Mouse (Mus musculus) hindbrain, embryonic 14.5 days (tissue): ENCODE results near the gene Tacc2. TPM values are rescaled to one million over a fixed set of nuclear protein-coding genes. Genes with fewer than 3 reads are reported as not detected.
A peak's percentile ranks its signal among the peaks of the same experiment; 100 is the strongest.

Experiments used
- ATAC-seq: fragments of 200-750 bp; cut with Nextera tagmentation; 2 replicates; pipeline ENCODE4 v1.8.0; 2017; ENCODE audit warnings: moderate number of reproducible peaks, mild to moderate bottlenecking, moderate TSS enrichment, moderate library complexity; ENCODE audit not compliant: low FRiP score
- DNase-seq: peaks from one replicate; pipeline ENCODE4 v3.0.0-alpha.2; 2015; ENCODE audit warnings: low spot score
- H3K27ac ChIP-seq: fragments of 300-500 bp; sonication (generic); 2 replicates; pipeline ENCODE4 v1.5.1; 2014; ENCODE audit warnings: mild to moderate bottlenecking, moderate library complexity
- H3K27me3 ChIP-seq: fragments of 300-500 bp; sonication (generic); 2 replicates; pipeline ENCODE4 v1.6.1; 2014; ENCODE audit warnings: mild to moderate bottlenecking, low read length, mixed read lengths; ENCODE audit not compliant: control insufficient read depth, insufficient read depth
- H3K36me3 ChIP-seq: fragments of 300-500 bp; sonication (generic); replicated peaks from 2 replicates; pipeline ENCODE4 v1.6.1; 2014; ENCODE audit not compliant: control insufficient read depth, insufficient read depth
- H3K4me1 ChIP-seq: fragments of 300-500 bp; sonication (generic); replicated peaks from 2 replicates; pipeline ENCODE4 v1.6.1; 2014; ENCODE audit warnings: antibody characterized with exemption, low read length, mixed read lengths; ENCODE audit not compliant: control insufficient read depth, insufficient read depth
- H3K4me2 ChIP-seq: fragments of 300-500 bp; sonication (generic); replicated peaks from 2 replicates; pipeline ENCODE4 v1.6.1; 2014; ENCODE audit warnings: mild to moderate bottlenecking, moderate library complexity
- H3K4me3 ChIP-seq: fragments of 300-500 bp; sonication (generic); replicated peaks from 2 replicates; pipeline ENCODE4 v1.5.1; 2014; ENCODE audit warnings: mild to moderate bottlenecking, low read length
- H3K9ac ChIP-seq: fragments of 300-500 bp; sonication (generic); 2 replicates; pipeline ENCODE4 v1.6.1; 2014
- H3K9me3 ChIP-seq: fragments of 300-500 bp; sonication (generic); 2 replicates; pipeline ENCODE4 v1.6.1; 2016; ENCODE audit warnings: low read length; ENCODE audit not compliant: control insufficient read depth
- WGBS: fragments of 180-500 bp; shearing (Covaris S2); extraction: QIAGEN DNeasy Blood & Tissue Kit; methylation state at CpG from one replicate; pipeline ENCODE4 v1.1.7; 2014; 5-methylcytosine and 5-hydroxymethylcytosine counted together
- polyA plus RNA-seq: library from polyadenylated mRNA; unstranded; fragments of >200 nt; fragmentation: Nextera tagmentation; extraction: Ambion mirVana; gene quantifications from 2 replicates; pipeline ENCODE4 v1.2.1, GENCODE M21; 2014

The Tacc2 gene
- polyA plus RNA-seq, 1 experiment from 2014 or later = 58.9 TPM

DNA sequence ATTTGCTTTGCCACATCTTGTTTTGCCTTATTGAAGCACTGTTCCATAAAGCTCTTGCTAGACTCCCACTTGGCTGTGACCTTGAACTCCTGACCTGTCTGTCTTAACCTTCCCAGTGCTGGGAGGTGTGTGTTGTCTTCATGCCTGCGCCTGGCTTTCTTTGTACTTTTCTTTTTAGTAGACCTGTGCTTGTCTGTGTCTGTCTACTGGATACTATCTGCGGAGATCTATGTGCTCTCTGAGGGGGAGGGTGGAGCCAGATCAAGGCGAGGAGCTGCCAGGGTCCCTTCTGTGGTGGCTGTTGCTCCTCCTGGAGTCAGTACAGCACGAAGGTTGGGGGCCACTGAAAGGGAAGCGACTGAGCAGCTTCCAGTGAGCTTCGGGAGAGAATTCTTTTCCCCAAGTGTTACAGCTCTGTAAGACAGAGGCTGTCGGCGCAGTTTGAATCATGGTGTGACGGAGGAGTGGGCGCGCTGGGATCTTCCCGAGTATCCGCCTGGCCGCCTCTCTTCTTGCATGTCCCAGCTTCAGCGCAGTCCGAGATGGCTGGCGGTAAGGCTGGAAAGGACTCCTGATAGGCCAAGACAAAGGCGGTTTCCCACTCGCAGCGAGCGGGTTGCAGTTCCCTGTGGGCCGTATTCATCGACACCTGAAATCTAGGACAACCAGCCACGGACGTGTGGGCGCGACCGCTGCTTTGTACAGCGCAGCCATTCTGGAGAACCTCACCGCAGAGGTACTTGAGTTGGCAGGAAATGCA is 189.4 kb downstream of the Tacc2 start:
- no peaks in the 10 kb centered on the region for H3K9me3 ChIP-seq
- H3K4me3 ChIP-seq = no peak overlapping the region
- 76% methylated on average over 30 of the region's 30 CpGs for WGBS
- H3K36me3 ChIP-seq = peaks cover 26% of the 10 kb centered on the region
- no peak for DNase-seq
- H3K9ac ChIP-seq = no peak overlapping the region
- H3K27me3 ChIP-seq = no peaks in the 10 kb centered on the region
- H3K4me2 ChIP-seq = no peak overlapping the region
- no peak for ATAC-seq
- H3K4me1 ChIP-seq = no peaks in the 10 kb centered on the region
- H3K27ac ChIP-seq = no peak overlapping the region

DNA sequence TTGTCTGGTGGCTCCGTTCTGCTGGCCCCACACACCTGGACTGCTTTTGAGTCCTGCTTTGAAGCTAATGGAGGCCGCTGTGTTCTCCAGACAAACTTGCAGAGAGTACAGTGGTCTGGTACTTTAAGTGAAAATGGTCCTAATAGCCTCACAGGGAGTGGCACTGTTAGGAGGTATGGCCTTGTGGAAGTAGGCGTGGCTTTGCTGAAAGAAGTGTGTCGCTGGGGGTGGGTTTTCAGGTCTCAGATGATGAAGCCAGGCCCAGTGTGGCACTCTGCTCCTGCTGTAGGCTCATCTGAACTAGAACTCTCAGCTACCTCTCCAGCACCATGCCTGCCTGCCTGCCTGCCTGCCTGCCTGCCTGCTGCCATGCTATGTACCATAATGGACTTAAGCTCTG is 190.9 kb downstream of the Tacc2 start:
- Histone ChIP-seq H3K4me2 (no peak overlapping the region), H3K27me3 (no peaks in the 10 kb centered on the region), H3K27ac (no peak overlapping the region), H3K4me3 (no peak overlapping the region), H3K9me3 (no peaks in the 10 kb centered on the region), H3K9ac (no peak overlapping the region), H3K4me1 (no peaks in the 10 kb centered on the region), H3K36me3 (peaks cover 23% of the 10 kb centered on the region)
- WGBS = 89% methylated on average over 4 of the region's 4 CpGs
- DNase-seq = no peak
- no peak for ATAC-seq

DNA sequence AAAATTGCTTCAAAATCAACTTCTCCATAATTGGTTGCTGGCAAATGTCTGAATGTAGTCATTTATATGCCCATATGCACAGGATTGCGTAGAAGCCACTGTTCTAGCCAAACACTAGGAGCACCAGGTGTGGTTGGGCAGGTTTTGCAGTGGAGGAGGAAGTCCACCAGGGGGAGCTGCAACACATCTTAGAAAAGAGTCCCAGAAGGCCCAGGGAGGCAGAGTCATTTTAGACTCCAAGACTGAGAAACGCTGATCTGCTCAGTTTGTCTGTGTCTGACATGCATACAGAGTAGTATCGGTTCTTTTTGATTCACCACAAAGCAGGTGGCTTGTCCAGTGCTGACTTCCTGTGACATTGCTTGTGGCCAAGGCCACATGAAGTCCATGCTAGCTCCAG is 193.5 kb downstream of the Tacc2 start:
- H3K4me1 ChIP-seq = no peaks in the 10 kb centered on the region
- no peaks in the 10 kb centered on the region for H3K27me3 ChIP-seq
- H3K4me3 ChIP-seq = no peak overlapping the region
- DNase-seq (peak; percentile 93), ATAC-seq (peak; percentile 46; the same call in 1 of the 2 replicates)
- H3K27ac ChIP-seq = no peak overlapping the region
- H3K9me3 ChIP-seq = no peaks in the 10 kb centered on the region
- peaks cover 6% of the 10 kb centered on the region for H3K36me3 ChIP-seq
- no peak overlapping the region for H3K4me2 ChIP-seq
- H3K9ac ChIP-seq = no peak overlapping the region
- WGBS = 26% methylated on average over 3 of the region's 3 CpGs

DNA sequence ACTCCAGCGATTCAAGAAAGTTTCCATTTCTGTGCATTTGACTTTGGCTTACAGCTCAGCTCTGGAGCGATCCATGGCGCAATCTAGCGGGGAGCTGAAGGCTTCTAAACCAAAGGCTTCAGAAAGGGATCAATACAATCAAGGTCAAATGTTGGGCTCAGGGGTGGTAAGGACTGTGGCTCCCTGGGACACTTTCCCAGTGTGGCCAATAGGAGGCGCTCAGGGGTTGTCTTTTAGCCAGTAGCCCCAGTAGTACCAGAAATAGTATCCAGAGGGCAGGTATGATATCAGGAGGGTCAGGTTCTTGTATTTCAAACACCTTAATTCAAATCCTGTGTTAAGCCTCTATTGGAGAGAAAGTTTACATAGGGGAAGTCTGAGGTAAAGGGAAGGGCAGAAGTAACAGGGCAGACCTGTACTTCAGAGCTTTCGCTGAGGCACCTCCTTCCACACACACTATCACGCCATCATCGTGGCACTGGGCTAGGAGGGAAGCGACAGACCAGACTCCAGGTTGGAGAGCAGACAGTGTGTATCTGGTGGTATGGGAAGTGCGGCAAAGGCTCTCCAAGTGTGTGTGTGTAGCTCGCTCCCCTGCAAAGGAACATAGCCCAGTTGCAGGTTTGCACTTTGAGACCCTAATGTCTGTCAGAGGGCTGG is 196.1 kb downstream of the Tacc2 start:
- DNase-seq = no peak
- Histone ChIP-seq H3K36me3 (no peaks in the 10 kb centered on the region), H3K4me3 (no peak overlapping the region), H3K4me1 (no peaks in the 10 kb centered on the region), H3K4me2 (no peak overlapping the region), H3K9me3 (no peaks in the 10 kb centered on the region), H3K9ac (no peak overlapping the region), H3K27me3 (no peaks in the 10 kb centered on the region), H3K27ac (no peak overlapping the region)
- WGBS = 65% methylated on average over 11 of the region's 11 CpGs
- no peak for ATAC-seq

DNA sequence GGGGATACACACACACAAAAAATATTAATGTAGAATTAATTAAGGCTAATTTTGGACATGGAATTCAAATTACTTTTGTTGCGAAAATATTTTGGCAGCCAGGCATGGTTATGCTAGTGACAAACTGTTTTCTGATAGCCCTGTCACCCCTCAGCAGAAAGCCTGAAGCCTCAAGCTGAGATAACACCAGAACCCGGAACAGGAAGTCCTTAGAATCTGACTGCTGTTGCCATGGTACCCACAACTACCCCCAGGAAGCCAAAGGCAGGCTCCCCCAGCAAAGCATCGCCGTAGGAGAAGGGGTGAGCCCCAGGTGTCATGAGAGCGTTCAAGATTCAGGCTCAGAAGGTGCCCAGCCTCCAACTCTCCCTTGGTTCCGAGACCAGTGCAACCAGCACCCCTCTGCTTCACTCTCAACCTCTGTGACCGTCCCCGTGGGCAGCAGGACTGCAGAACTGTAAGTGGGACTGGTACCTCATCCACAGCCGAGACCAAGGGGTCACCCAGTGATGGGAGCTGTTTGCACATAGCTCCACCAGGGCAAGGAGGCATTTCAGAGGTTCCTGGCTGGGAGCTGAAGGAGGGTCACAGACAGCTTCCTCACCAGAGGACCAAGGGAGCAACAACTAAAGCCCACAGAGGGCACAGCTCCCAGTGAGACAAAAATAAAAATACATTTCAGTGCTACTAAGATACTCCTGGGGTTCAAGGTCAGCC is 196.8 kb downstream of the Tacc2 start, which contains the start of gene Btbd16:
Btbd16 (plus strand) TSS at position 156 of the 717 bp plus-strand sequence.
- WGBS = 57% methylated on average over 9 of the region's 9 CpGs
- no peaks in the 10 kb centered on the region for H3K4me1 ChIP-seq
- no peak for ATAC-seq
- no peak within 1 kb of the TSS for H3K27ac ChIP-seq
- no peaks in the 10 kb centered on the region for H3K27me3 ChIP-seq
- H3K9me3 ChIP-seq = no peaks in the 10 kb centered on the region
- H3K9ac ChIP-seq = no peak within 1 kb of the TSS
- no peak for DNase-seq
- no peaks in the 10 kb centered on the region for H3K36me3 ChIP-seq
- H3K4me3 ChIP-seq = no peak within 1 kb of the TSS
- H3K4me2 ChIP-seq = no peak within 1 kb of the TSS

DNA sequence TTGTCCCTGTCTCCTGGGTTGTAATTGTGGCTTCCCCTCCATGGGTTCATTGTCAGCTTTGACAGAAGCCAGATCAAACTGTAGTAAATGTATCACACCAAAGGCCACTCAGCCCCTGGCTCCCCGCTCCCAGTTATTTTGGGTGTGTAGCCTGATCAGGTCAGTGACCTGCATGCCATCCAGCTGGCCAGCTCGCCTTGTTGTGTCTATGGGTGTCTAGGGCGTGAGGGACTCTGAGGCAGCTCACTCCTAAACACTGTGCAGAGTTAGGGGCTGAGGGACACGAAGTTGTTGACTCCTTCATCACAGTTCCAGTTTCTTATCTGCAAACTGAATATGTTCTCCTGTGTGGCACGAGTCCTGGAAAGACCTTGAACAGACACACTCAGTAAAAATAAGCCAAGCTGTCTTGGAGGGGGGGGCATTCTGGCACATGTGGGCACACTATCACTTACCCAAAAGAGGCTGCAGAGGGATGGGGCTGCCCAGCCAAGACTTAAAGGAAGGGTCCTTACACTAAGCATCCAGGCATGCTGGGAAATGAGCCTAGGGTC is 203.7 kb downstream of the Tacc2 start:
- Histone ChIP-seq H3K4me3 (no peak overlapping the region), H3K4me2 (no peak overlapping the region), H3K27ac (no peak overlapping the region), H3K9ac (no peak overlapping the region), H3K9me3 (no peaks in the 10 kb centered on the region), H3K4me1 (no peaks in the 10 kb centered on the region), H3K27me3 (no peaks in the 10 kb centered on the region), H3K36me3 (no peaks in the 10 kb centered on the region)
- WGBS = 81% methylated on average over 5 of the region's 5 CpGs
- ATAC-seq (no peak), DNase-seq (no peak)

DNA sequence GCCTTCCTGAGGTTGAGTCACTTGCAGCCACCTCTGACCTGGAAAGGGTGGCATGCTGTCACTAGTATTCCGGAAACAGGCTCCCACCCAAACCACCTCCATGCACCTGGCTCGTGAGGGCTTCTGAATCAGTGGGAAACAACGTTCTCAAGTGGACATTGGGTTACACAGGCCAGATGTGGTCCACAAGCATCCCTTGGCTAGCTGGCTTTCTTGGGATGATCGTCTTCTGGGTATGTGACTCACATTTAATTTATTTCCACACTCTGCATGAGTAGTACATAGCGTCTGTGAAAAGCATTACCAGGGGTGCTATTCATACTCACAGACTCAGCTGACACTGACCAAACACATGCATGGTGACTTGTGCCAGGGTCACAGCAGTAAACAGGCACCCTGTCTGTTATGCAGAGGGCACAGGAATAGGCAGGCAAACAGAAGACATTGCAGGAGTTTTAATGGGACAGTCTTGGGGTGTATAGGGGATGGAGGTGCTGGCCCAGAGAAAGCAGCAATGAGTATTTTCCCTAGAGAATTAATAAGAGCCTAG is 205.3 kb downstream of the Tacc2 start:
- Histone ChIP-seq H3K9me3 (no peaks in the 10 kb centered on the region), H3K27ac (no peak overlapping the region), H3K36me3 (no peaks in the 10 kb centered on the region), H3K27me3 (no peaks in the 10 kb centered on the region), H3K4me3 (no peak overlapping the region), H3K4me1 (no peaks in the 10 kb centered on the region), H3K4me2 (no peak overlapping the region), H3K9ac (no peak overlapping the region)
- no peak for ATAC-seq
- no peak for DNase-seq
- 87% methylated on average over 5 of the region's 5 CpGs for WGBS

DNA sequence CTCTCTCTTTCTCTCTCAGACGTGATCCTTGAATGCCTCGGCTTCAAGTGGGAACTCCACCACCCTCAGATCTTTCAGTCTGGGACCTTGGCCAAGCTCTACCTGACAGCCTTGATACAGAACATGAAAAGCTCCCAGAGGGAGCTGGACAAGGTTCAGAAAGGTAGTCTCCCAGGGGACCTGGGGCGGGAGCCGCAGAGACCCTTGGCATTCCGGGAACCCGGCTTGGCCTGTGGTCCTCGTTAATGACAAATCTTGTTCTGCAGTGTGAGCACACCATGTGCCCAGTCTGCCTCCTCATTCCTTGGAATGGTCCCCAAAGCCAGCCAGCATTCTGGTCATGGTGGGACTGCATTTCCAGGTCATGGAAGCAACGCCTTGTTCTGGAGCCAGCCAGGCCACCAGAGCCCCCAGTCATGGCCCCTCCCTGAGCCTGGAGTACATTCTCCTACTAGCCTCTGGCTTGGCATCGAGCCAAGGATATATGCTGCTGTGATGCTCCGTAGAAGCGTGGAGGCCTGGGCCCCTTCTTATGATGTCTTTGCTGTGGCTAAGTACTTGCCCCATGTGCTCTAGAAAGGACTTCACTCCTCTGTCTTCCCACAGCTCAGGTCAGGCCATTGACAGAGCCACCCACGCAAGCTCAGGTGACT is 208.8 kb downstream of the Tacc2 start:
- Histone ChIP-seq H3K9me3 (no peaks in the 10 kb centered on the region), H3K27ac (no peak overlapping the region), H3K4me1 (no peaks in the 10 kb centered on the region), H3K36me3 (no peaks in the 10 kb centered on the region), H3K4me3 (no peak overlapping the region), H3K9ac (no peak overlapping the region), H3K27me3 (no peaks in the 10 kb centered on the region), H3K4me2 (no peak overlapping the region)
- DNase-seq = no peak
- no peak for ATAC-seq
- WGBS = 76% methylated on average over 12 of the region's 12 CpGs
